Mouse (Mus musculus) testis, adult 2 months (tissue): ENCODE data around the gene Olfr1417. TPM values are rescaled to one million over a fixed set of nuclear protein-coding genes. Genes with fewer than 3 reads are reported as not detected.

Experiments used
- H3K27ac ChIP-seq: fragments of 200-500 bp; 2 replicates; pipeline ENCODE4 v1.5.1; 2012; ENCODE audit warnings: low read depth, low read length; ENCODE audit not compliant: control insufficient read depth, insufficient read depth
- H3K27me3 ChIP-seq: fragments of 200-500 bp; 2 replicates; pipeline ENCODE4 v1.6.1; 2012; ENCODE audit warnings: mild to moderate bottlenecking, low read length, moderate library complexity; ENCODE audit not compliant: control insufficient read depth, insufficient read depth
- H3K36me3 ChIP-seq: fragments of 200-500 bp; 2 replicates; pipeline ENCODE4 v1.6.1; 2012; ENCODE audit warnings: mild to moderate bottlenecking, low read length; ENCODE audit not compliant: control insufficient read depth, insufficient read depth
- H3K4me1 ChIP-seq: fragments of 200-500 bp; 2 replicates; pipeline ENCODE4 v1.6.1; 2012; ENCODE audit warnings: low read length; ENCODE audit not compliant: control insufficient read depth, insufficient read depth
- H3K4me3 ChIP-seq: fragments of 200-500 bp; 2 replicates; pipeline ENCODE4 v1.5.1; 2012; ENCODE audit warnings: low read depth, mild to moderate bottlenecking, low read length, moderate library complexity, mixed read lengths; ENCODE audit not compliant: control insufficient read depth
- CTCF ChIP-seq: fragments of 200-500 bp; IDR thresholded peaks from 2 replicates; pipeline ENCODE4 v1.5.1; 2012; ENCODE audit warnings: low read depth, mild to moderate bottlenecking, inconsistent platforms, low read length, moderate library complexity; ENCODE audit not compliant: control insufficient read depth, insufficient read depth, insufficient replicate concordance
- POLR2A ChIP-seq: fragments of 200-500 bp; IDR thresholded peaks from 2 replicates; pipeline ENCODE4 v1.6.1; 2012; ENCODE audit warnings: low read depth, mild to moderate bottlenecking, inconsistent platforms, low read length, moderate library complexity; ENCODE audit not compliant: control insufficient read depth
- polyA plus RNA-seq: library from polyadenylated mRNA; depleted of rRNA; stranded (reverse); fragments of >200 nt; gene quantifications from 2 replicates; pipeline ENCODE4 v1.2.3, GENCODE M21; 2012

Olfr1417 gene
- polyA plus RNA-seq, 1 experiment: not detected

DNA sequence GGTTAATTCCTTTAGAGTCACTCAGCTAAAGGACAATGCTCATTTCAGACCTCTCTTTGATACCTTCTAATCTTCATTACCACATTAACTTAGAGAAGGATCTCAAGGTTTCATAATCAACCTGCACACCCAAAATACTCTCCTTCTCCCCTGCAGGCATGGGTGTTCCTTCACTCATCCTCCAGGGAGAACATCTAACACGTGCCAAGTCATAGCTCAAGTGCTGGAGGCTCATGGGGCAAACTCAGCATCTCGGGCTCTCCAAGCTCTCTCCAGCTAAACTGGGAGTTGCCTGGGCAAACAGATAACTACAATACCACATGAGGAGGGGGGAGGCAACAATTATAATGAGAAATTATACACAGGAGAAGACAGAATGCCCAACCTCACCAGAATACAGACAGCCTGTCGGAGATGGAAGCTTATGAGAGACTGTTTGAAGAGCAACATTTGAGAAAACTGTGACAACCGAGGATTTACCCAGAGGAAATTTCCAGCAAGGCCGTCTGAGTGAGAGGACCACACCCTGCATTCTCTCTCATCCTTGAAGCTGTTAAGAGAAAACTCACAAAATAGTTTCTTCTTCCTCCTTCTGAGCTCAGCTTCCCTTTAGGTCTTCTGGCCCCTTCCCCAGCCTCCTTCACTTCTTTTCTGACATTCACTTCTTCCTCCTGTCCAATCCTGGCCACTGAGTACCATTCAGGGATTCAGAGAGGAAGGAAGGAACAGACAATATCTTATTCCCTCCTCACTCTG lies 28.8 kb downstream of the Olfr1417 start:
- no peak for TF ChIP-seq POLR2A
- no peak for TF ChIP-seq CTCF
- H3K27me3 ChIP-seq: no peaks in the 10 kb centered on the region
- no peak overlapping the region for H3K4me3 ChIP-seq
- H3K36me3 ChIP-seq: no peaks in the 10 kb centered on the region
- no peaks in the 10 kb centered on the region for H3K4me1 ChIP-seq
- H3K27ac ChIP-seq: no peak overlapping the region

DNA sequence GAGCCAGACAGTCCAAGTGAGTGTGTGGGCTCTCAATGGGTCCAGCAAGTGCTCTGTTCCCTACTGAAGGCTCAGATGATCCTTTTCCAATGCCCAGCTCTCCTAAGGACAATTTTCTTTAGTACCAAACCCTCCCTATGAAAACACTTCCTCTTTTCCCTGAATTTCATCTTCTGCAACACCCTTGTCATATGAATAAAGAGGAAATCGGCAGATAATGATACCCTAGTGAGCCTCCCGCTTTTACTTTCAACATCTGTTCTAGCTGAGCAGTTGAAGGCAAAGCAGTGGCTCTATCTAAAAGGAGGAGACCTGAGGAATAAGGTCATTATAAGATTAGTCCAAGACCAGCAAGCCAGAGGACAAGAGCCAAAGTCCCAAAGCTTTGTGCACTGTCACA lies 30.6 kb downstream of the Olfr1417 start:
- no peaks in the 10 kb centered on the region for H3K36me3 ChIP-seq
- H3K27ac ChIP-seq: no peak overlapping the region
- TF ChIP-seq POLR2A (no peak), CTCF (no peak)
- H3K4me1 ChIP-seq: no peaks in the 10 kb centered on the region
- H3K27me3 ChIP-seq: no peaks in the 10 kb centered on the region
- H3K4me3 ChIP-seq: no peak overlapping the region

- H3K4me1 ChIP-seq: no peaks in the 10 kb centered on the region
- no peak overlapping the region for H3K4me3 ChIP-seq
- H3K27me3 ChIP-seq: no peaks in the 10 kb centered on the region
- no peak for TF ChIP-seq CTCF
- TF ChIP-seq POLR2A: no peak
- no peaks in the 10 kb centered on the region for H3K36me3 ChIP-seq
- no peak overlapping the region for H3K27ac ChIP-seq
These were observed 31.2 kb downstream of the Olfr1417 start for GRCm38 (mm10) chr19:11807822-11808221.

DNA sequence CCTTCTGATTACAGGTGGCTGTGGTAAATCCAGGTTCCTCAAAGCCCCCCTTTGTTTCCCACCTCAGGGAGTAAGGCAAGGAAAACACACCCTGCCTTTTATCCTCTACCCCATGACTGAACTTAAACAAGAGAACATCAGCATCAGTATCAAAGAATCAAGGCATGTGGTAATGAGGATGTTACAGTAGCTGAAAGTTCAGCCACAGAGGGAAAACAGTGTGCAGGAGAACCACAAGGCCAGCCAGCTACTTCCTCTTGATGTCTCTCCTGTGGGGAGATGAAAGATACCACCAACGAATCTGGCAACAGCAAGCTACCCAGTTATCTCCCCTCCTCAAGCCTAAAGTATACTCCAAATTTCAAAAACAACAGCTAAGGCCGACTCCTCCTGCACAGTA lies 31.8 kb downstream of the Olfr1417 start:
- Histone ChIP-seq H3K36me3 (no peaks in the 10 kb centered on the region), H3K4me1 (no peaks in the 10 kb centered on the region), H3K27me3 (no peaks in the 10 kb centered on the region), H3K4me3 (no peak overlapping the region), H3K27ac (no peak overlapping the region)
- TF ChIP-seq POLR2A (no peak), CTCF (no peak)

DNA sequence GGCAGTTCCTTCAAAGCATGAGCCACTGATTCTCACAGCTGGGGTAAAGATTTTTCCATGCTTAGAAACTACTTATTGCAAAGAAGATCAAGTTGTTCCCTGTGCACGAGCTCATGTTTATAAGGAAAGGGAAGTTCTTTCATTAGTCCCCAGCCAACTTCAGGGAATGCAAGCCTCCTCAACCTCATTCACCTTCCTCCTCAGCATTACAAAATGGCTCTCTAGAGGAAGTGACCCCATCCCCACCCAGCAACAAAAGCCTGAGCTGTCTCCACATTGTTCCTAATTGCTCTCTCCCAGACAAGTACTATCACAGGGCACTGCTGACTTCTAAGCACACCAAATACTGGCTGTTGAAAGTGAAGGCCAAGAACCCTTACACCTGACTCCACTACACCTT lies 34.6 kb downstream of the Olfr1417 start:
- H3K4me1 ChIP-seq: no peaks in the 10 kb centered on the region
- no peaks in the 10 kb centered on the region for H3K36me3 ChIP-seq
- H3K27ac ChIP-seq: no peak overlapping the region
- no peaks in the 10 kb centered on the region for H3K27me3 ChIP-seq
- no peak overlapping the region for H3K4me3 ChIP-seq
- TF ChIP-seq POLR2A (no peak), CTCF (no peak)

DNA sequence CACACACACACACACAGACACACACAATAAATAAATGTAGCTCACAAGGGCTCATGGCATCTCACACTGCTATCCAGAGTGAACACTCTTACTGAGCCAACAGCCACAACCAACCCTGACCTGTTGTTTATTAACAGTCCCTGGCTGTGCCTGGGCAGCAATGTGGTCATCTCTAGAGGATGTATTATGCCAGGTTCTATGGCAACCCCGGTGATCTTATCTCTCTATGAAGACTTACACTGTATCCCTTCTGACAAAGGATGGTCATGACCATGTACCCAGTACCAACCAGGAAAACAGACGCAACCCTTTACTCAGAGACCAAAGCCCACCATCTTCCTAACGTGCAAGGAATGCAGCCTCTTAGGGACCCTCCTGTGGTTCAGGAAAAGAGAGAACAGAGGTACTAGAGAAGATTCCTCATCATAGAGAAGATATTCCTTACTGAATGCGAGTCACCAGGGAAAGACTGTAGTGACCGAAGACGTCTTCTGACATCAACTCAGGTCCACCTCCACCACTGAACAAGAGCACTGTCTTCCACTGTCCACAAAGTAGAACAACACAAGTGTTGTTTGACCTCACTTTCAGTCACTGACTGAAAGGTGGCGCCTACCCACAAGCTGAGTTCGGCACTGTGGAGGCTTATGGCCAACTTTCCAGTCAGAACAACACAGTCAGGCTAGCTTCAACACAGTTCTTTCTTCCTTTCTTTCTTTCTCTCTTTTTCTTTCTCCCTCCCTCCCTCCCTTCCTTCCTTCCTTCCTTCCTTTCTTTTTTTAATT lies 38.3 kb downstream of the Olfr1417 start:
- H3K4me3 ChIP-seq: no peak overlapping the region
- no peak overlapping the region for H3K27ac ChIP-seq
- no peaks in the 10 kb centered on the region for H3K27me3 ChIP-seq
- H3K4me1 ChIP-seq: no peaks in the 10 kb centered on the region
- no peaks in the 10 kb centered on the region for H3K36me3 ChIP-seq
- TF ChIP-seq POLR2A (no peak), CTCF (no peak)

GRCm38 (mm10) chr19:11794447-11794846 lies 44.6 kb downstream of the Olfr1417 start:
- Histone ChIP-seq H3K4me3 (no peak overlapping the region), H3K27me3 (no peaks in the 10 kb centered on the region), H3K36me3 (no peaks in the 10 kb centered on the region), H3K27ac (no peak overlapping the region), H3K4me1 (no peaks in the 10 kb centered on the region)
- TF ChIP-seq POLR2A (no peak), CTCF (no peak)
